Mouse (Mus musculus): Measurements from ENCODE around the gene Suclg2. TPM values are rescaled to one million over a fixed set of nuclear protein-coding genes. Genes with fewer than 3 reads are reported as not detected.
"Not testable (repeated sequence)": the region's sequence is repeated elsewhere in the genome, so short reads cannot be mapped to it uniquely, and the experiment has no call there.

The Suclg2 gene
- total RNA-seq, 2 experiments from 2014 or later: 46.0 to 58.8 TPM

- ATAC-seq (replicated peaks; ENCODE audit: poor library complexity): no peak
These were observed 83.2 kb downstream of the Suclg2 start for GRCm38 (mm10) chr6:95635411-95635810.

- no peak for ATAC-seq (replicated peaks; ENCODE audit: poor library complexity)
These were observed 89.5 kb downstream of the Suclg2 start for GRCm38 (mm10) chr6:95629071-95629470.

- ATAC-seq (replicated peaks; ENCODE audit: poor library complexity): peak; percentile 23
These were observed 96.8 kb downstream of the Suclg2 start for GRCm38 (mm10) chr6:95621821-95622220.

GRCm38 (mm10) chr6:95620804-95621203, 97.8 kb downstream of the Suclg2 start:
- peak; percentile 63 for ATAC-seq (replicated peaks; ENCODE audit: poor library complexity)

- no peak for ATAC-seq (replicated peaks; ENCODE audit: poor library complexity)
These were observed 98.8 kb downstream of the Suclg2 start for GRCm38 (mm10) chr6:95619817-95620216.

GRCm38 (mm10) chr6:95618434-95618833, 100.2 kb downstream of the Suclg2 start:
- peak; percentile 73 for ATAC-seq (replicated peaks; ENCODE audit: poor library complexity)

GRCm38 (mm10) chr6:95613228-95613627, 105.4 kb downstream of the Suclg2 start:
- ATAC-seq (replicated peaks; ENCODE audit: poor library complexity): no peak

- no peak for ATAC-seq (replicated peaks; ENCODE audit: poor library complexity)
These were observed 106.1 kb downstream of the Suclg2 start for GRCm38 (mm10) chr6:95612412-95613022.

GRCm38 (mm10) chr6:95611059-95611458, 107.5 kb downstream of the Suclg2 start:
- peak; percentile 84 for ATAC-seq (replicated peaks; ENCODE audit: poor library complexity)

- ATAC-seq (replicated peaks; ENCODE audit: poor library complexity): no peak
These were observed 110.5 kb downstream of the Suclg2 start for GRCm38 (mm10) chr6:95608123-95608522.

GRCm38 (mm10) chr6:95600731-95601130, 117.9 kb downstream of the Suclg2 start:
- ATAC-seq (replicated peaks; ENCODE audit: poor library complexity): not testable (repeated sequence)

- ATAC-seq (replicated peaks; ENCODE audit: poor library complexity): no peak
These were observed 121.5 kb downstream of the Suclg2 start for GRCm38 (mm10) chr6:95596766-95597750.

GRCm38 (mm10) chr6:95595852-95596251, 122.7 kb downstream of the Suclg2 start:
- ATAC-seq (replicated peaks; ENCODE audit: poor library complexity): 0 out of 2 replicates have a peak, but pooled peaks have one; percentile 31

GRCm38 (mm10) chr6:95594239-95594638, 124.4 kb downstream of the Suclg2 start:
- no peak for ATAC-seq (replicated peaks; ENCODE audit: poor library complexity)

- no peak for ATAC-seq (replicated peaks; ENCODE audit: poor library complexity)
These were observed 126.2 kb downstream of the Suclg2 start for GRCm38 (mm10) chr6:95592396-95592795.

- ATAC-seq (replicated peaks; ENCODE audit: poor library complexity): no peak
These were observed 128.1 kb downstream of the Suclg2 start for GRCm38 (mm10) chr6:95590463-95590862.

GRCm38 (mm10) chr6:95587108-95587796, 131.3 kb downstream of the Suclg2 start:
- no peak for ATAC-seq (replicated peaks; ENCODE audit: poor library complexity)

GRCm38 (mm10) chr6:95581893-95582292, 136.7 kb downstream of the Suclg2 start:
- peak; percentile 60 for ATAC-seq (replicated peaks; ENCODE audit: poor library complexity)

- no peak for ATAC-seq (replicated peaks; ENCODE audit: poor library complexity)
These were observed 138.8 kb downstream of the Suclg2 start for GRCm38 (mm10) chr6:95579792-95580191.

GRCm38 (mm10) chr6:95575531-95575930, 143.1 kb downstream of the Suclg2 start:
- no peak for ATAC-seq (replicated peaks; ENCODE audit: poor library complexity)

GRCm38 (mm10) chr6:95574867-95575266, 143.7 kb downstream of the Suclg2 start:
- no peak for ATAC-seq (replicated peaks; ENCODE audit: poor library complexity)

Data from megakaryocyte progenitor cell, adult 5-6 weeks (primary cell).